Mouse (Mus musculus) adrenal gland (tissue): ENCODE measurements at regions not wholly inside any gene's neighbourhood (a gene's known extent, or its start where the extent isn't known, plus 50 kb on each side); places are given as distances from the start of the nearest gene placed in this dataset.

Experiments
- intact Hi-C: fragments of 180-260 bp; cut with DNase I; formaldehyde crosslinking; loops from one replicate; pipeline ENCODE4 v1.15.1; 2025

- intact Hi-C loops = no loop called here
Measured at GRCm38 (mm10) chr12:118659240-118660120, 186.6 kb upstream of the Sp8 start.

DNA sequence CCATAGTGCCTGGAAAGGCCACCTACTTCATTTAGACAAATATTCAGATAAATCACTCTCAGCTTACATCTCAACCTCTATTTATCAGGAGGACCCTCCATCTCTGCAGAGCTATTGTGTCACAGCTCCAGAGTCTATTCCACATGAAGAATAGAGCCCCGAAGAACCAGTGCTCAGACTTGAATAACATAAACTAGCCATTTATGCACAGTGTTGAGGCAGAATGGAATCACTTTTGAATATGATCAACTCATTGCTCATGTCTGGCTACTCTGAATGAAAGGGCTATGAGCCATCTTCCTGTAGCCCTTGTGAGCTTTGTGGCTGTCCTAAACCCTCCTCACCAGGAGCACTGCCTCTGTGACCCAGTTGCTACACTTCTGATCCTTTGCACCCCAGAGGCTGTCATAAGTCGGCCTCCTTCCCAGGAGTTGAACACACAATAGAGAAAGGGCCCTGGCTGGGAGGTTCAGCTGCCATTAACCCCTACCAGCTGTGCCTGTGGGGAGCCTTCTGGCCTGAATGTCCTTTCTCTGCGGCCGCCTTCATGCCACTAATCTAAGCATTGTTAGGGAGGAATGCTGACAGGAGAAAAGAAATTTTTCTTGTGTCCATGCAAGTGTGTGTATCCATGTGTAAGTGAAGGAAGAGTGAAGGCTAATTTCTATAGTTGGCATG, 195.5 kb upstream of the Sp8 start:
- intact Hi-C loops = no loop called here

DNA sequence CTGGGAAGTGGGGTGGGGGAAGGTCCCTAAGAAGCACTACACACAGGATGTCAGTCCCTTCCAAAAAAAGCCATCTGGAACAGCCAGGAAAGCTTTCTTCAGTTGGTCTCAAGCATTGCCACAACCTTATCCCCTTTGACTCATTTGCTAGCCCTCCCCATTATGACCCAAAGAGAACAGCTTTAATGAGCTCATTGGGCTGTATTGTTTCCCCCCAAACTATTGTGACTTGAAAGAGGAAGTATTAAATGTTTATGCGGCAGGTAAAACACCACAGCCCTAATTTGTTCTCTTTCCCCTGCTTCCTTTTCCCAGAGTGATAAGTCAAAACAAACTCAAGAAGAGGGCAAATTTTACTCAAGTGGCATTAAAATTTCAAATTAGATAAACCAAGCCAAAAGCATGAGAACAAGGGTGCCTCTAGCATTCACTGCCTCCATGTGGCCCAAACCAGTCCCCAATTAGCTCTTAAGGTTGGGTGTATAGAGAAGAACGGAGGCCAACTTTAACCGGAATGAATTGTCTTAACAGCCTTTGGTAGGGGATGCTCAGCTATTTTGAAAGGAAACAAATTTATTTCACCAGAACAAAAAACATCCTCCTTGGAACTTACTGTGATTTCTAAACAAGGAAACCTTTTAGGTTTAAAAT, 196.7 kb upstream of the Sp8 start:
- intact Hi-C loops = no loop called here

- intact Hi-C loops = no loop called here
Measured at GRCm38 (mm10) chr12:118648673-118649072, 197.5 kb upstream of the Sp8 start.

- intact Hi-C loops = no loop called here
Measured at GRCm38 (mm10) chr12:118647270-118648042, 198.7 kb upstream of the Sp8 start.

- intact Hi-C loops = no loop called here
Measured at GRCm38 (mm10) chr12:118640925-118641324, 205.2 kb upstream of the Sp8 start.

DNA sequence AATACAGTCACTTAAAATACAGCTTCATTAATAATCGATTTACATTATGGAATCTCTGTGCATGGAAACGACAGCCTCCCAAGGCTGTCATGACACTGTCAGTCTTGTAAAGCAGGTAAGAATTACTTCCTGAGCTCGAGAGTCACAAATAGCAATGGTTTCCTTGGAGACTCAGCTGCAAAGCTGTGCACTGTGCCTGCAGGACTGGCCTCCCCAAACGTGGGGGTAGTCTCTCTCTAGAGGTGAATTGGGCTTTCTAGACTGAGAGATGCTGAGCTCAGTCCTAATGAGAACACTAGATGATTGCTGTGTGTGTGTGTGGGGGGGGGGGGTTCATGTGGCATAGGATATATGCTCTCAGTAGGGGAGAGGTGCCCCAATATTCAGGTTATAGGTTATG, 208.9 kb upstream of the Sp8 start:
- intact Hi-C loops = no loop called here

DNA sequence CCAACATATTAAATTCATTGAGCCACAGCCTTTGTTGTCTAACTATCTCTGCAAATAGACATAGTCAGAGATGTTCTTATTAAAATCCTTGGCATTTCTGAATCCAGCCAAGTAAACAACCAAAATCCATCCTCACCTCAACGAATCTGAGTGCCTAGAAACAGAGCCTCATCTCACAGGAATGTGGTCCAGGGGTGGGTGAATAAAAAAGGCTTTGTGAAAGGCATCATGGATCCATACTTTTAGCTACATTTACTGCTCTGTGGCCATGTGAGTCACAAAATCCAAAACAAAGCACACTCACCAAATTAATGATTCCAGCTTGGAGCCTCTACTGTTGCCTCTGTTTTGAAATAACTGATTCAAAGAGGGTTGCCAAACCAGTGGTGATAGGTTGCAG, 210.7 kb upstream of the Sp8 start:
- intact Hi-C loops = no loop called here

GRCm38 (mm10) chr12:118630373-118630772, 215.8 kb upstream of the Sp8 start:
- intact Hi-C loops = no loop called here

- intact Hi-C loops = no loop called here
Measured at GRCm38 (mm10) chr12:118621697-118622485, 224.2 kb upstream of the Sp8 start.

DNA sequence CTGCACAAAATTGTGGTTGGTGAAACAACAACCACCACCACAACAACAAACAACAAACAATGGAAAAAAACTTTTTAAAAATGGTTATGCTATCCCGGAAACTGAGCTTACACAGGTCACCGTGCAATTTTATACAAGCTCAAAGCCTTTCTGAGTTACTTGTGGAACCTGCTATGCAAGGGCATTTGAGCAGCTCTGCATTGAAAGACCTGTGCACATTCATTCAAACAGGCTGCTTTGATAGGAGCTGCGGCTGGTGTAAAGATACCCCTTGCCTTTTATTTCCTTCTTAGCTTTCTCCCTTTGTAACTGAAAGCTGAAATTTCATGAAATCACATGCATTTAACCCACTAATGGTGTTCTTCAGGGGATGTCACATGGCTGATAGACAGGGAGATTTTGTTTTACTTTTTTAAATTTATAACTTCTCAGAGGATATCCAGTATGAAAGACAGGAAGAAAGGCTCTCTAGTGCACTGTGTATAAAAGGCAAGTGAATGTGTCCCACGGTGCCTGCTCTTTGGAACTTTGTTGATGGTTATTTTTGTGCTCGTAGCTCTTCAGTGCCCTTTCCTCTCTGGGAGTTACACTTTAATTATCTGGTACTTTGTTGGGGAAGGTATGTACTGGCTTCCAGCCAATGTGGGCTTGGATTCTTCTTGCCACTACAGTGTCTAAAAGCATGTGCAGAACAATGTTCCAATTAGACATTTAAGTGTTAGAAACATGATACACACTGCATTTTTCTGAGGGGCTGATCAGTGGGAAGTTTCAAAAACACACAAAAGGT, 225.1 kb upstream of the Sp8 start:
- intact Hi-C loops = no loop called here

GRCm38 (mm10) chr12:118597015-118597414, 249.1 kb upstream of the Sp8 start:
- intact Hi-C loops = no loop called here

DNA sequence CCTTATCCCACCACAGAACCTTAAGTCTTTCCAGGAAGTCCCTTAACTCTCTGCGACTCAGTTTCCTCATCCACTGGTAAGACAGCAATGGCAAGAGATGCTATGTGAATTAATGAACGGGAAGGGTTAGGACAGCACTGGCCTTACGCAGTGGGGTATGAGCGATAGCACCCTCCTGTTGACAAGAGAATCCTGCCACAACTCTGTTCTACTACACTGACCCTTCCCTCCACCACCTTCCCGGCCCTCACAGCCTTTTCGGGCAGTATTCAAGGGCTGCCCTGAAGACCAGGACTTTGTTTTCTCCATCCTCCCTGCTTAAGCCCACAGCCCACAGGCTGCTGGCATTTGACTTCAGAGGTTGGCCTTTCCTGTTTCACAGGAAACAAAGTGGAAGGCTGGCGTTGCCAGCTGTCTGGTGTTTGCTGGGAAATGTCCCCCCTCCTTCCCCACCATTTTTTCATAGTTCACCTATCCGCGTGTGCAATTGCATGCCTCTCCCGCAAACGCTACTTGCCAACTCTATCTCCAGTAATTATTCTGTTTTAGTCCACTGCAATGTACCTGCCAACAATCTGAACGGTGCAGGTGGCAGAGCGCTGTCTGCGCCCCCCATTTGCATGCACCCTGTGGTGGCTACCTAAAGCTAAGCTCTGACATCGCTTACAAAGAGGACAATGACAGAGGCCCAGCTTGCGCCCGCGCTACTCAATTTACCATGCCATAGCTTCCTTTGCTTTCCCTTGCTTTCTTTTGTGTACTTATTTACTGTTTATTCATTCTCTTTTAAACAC, 251.2 kb upstream of the Sp8 start:
- intact Hi-C loops = no loop called here

DNA sequence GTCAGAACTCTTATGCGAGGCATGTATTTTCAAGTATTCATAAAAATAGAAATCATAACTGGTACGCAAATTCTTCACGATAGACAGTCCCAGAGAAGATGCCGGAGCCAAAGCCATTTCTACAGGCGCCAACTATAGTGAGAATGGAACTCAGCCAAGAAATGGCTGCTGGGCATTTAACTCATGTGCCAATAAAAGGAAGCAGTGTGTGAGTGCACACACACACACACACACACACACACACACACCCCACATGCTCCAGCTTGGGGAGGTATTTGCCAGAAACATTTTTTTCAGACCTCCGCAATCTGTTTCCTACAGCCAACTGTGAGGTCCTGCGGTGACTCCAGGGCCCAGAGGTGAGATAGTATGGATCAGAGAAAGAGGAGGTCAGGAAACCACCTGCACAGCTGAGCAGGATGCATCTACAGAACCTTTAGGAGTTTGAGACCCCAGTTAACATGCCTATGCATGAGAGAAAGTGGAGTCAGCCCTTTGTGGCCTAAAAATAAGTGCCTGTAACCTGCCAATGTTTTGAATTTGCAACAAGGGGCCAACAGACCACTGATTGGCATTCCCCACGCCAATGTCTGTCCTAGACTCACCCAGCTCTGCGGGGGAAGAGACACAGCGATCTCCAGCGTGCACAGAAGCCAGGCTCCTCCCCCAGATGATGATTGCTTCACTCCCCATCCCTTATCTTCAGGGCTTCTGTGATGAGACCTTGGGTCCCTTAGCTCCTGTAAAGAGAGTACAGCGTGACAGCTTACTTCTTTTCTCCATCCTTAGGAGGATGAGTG, 262.1 kb upstream of the Sp8 start:
- intact Hi-C loops = no loop called here

DNA sequence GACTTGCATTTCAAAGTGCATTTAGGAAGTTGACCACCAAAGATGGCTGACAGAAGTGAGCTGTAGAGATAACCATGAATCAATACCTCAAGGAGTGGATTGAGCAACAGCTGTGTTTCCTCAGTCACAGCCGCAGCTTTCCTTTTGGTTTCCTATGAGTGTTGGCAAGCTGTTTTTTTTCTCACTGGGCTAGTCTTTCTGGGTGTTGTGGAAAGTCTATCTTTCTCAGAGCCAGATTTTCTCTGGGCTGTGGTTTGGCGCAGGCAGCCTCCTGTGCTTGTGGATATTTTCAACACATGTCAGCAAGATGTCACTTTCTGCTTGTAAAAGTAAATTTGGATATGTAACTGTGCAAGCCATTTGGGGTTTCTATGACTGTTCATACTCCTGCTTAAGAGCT, 268.6 kb upstream of the Sp4 start:
- intact Hi-C loops = no loop called here

DNA sequence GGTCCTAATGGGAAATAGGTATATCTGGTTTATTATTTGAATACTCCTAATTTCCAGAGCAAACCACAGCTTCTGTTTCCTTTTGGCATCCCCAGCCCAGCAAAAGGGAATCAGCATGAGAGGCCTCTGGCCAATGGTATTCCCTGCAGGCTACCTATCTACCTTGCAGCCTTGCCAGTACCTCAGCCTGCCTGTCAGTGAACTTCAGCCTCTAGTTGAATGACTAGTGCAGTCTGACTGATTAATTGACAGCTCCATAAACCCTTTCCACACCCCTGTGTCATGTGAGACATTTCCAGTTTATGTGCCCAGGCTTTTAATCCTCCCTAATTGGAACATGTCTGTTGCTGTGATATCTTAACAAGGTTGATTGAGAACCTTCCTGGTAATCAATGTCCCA, 265.4 kb upstream of the Sp4 start:
- intact Hi-C loops = no loop called here

- intact Hi-C loops = no loop called here
Measured at GRCm38 (mm10) chr12:118564394-118565112, 263.3 kb upstream of the Sp4 start.

GRCm38 (mm10) chr12:118562226-118562625, 261.0 kb upstream of the Sp4 start:
- intact Hi-C loops = no loop called here
